Mouse (Mus musculus) spleen, adult 2 months (tissue): ENCODE measurements around the gene Hhex.

ENCODE experiments used
- CTCF ChIP-seq: fragments of 200-500 bp; IDR thresholded peaks from 2 replicates; pipeline ENCODE4 v1.5.1; 2011; ENCODE audit warnings: mild to moderate bottlenecking, inconsistent platforms; ENCODE audit not compliant: insufficient read depth, insufficient read length, insufficient replicate concordance; ENCODE audit errors: extremely low read depth
- POLR2A ChIP-seq: fragments of 200-500 bp; IDR thresholded peaks from 2 replicates; pipeline ENCODE4 v1.6.1; 2011; ENCODE audit warnings: low read depth, low read length, inconsistent platforms

GRCm38 (mm10) chr19:37396279-37396678 is 38.3 kb upstream of the Hhex start:
- no peak for TF ChIP-seq CTCF
- no peak for TF ChIP-seq POLR2A
